Mouse (Mus musculus) thymus, postnatal 10 days (tissue): Measurements from ENCODE around the gene Gm17267.
"Not testable (repeated sequence)": the region's sequence is repeated elsewhere in the genome, so short reads cannot be mapped to it uniquely, and the experiment has no call there.

Experiments used
- DNase-seq, 2 experiments: peaks; one replicate each; pipeline ENCODE4 v3.0.0; 2021; ENCODE audit warnings: low spot score in 2 of 2

Gm17267 gene

DNA sequence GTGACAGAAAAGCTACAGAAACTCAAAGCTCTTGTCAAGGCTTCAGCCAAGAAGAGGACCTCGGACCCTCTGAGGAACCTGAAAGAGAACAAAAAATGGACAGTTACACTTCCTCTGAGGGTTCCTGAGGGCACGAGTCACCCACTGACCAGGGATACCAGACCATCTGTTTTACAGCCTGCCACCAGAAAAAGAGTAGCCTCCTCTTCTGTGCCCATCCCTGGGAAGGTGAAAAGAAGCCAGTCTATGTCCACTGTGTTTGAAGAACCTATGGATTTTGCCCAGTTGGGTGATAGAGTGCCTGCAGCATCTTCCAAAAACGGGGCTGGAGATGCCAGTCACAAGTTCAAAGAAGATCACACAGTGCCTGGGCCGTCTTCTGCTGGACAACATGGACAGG lies at the start of gene Gm17267:
Gene Gm17267 (plus strand): TSS at position 301 of the 400 bp plus-strand sequence.
- DNase-seq, result not testable (repeated sequence)
